Mouse (Mus musculus): ENCODE results near the gene Hyal1. TPM values are rescaled to one million over a fixed set of nuclear protein-coding genes. Genes with fewer than 3 reads are reported as not detected.
A peak's percentile ranks its signal among the peaks of the same experiment; 100 is the strongest.

Hyal1 gene
- total RNA-seq, 1 experiment from 2014 or later, result 0.86 TPM

- peak; percentile 97 for ATAC-seq (replicated peaks; ENCODE audit: insufficient number of reproducible peaks, low FRiP score, low TSS enrichment, poor library complexity, severe bottlenecking)
Measured at GRCm38 (mm10) chr9:107586974-107587832, 10.5 kb downstream of the Hyal1 start, which contains the start of gene Ifrd2. Gene Ifrd2, plus strand, starts transcription at chr9:107587642.

- ATAC-seq (replicated peaks; ENCODE audit: insufficient number of reproducible peaks, low FRiP score, low TSS enrichment, poor library complexity, severe bottlenecking), result no peak; the same call in 1 of the 2 replicates
Measured at GRCm38 (mm10) chr9:107587833-107588639, 11.3 kb downstream of the Hyal1 start.

- ATAC-seq (replicated peaks; ENCODE audit: insufficient number of reproducible peaks, low FRiP score, low TSS enrichment, poor library complexity, severe bottlenecking), result no peak
Measured at GRCm38 (mm10) chr9:107590058-107590772, 13.5 kb downstream of the Hyal1 start.

GRCm38 (mm10) chr9:107590773-107591060, 14.0 kb downstream of the Hyal1 start:
- no peak for ATAC-seq (replicated peaks; ENCODE audit: insufficient number of reproducible peaks, low FRiP score, low TSS enrichment, poor library complexity, severe bottlenecking)

- peak; percentile 20; the same call in 1 of the 2 replicates for ATAC-seq (replicated peaks; ENCODE audit: insufficient number of reproducible peaks, low FRiP score, low TSS enrichment, poor library complexity, severe bottlenecking)
Measured at GRCm38 (mm10) chr9:107593101-107593976, 16.6 kb downstream of the Hyal1 start.

GRCm38 (mm10) chr9:107594281-107595062, 17.7 kb downstream of the Hyal1 start:
- ATAC-seq (replicated peaks; ENCODE audit: insufficient number of reproducible peaks, low FRiP score, low TSS enrichment, poor library complexity, severe bottlenecking), result no peak

GRCm38 (mm10) chr9:107596619-107597569, 20.2 kb downstream of the Hyal1 start:
- no peak for ATAC-seq (replicated peaks; ENCODE audit: insufficient number of reproducible peaks, low FRiP score, low TSS enrichment, poor library complexity, severe bottlenecking)

- no peak for ATAC-seq (replicated peaks; ENCODE audit: insufficient number of reproducible peaks, low FRiP score, low TSS enrichment, poor library complexity, severe bottlenecking)
Measured at GRCm38 (mm10) chr9:107598385-107598784, 21.7 kb downstream of the Hyal1 start.

GRCm38 (mm10) chr9:107599433-107599832, 22.7 kb downstream of the Hyal1 start:
- ATAC-seq (replicated peaks; ENCODE audit: insufficient number of reproducible peaks, low FRiP score, low TSS enrichment, poor library complexity, severe bottlenecking), result no peak

GRCm38 (mm10) chr9:107599842-107600241, 23.1 kb downstream of the Hyal1 start:
- no peak for ATAC-seq (replicated peaks; ENCODE audit: insufficient number of reproducible peaks, low FRiP score, low TSS enrichment, poor library complexity, severe bottlenecking)

- no peak for ATAC-seq (replicated peaks; ENCODE audit: insufficient number of reproducible peaks, low FRiP score, low TSS enrichment, poor library complexity, severe bottlenecking)
Measured at GRCm38 (mm10) chr9:107600745-107601144, 24.0 kb downstream of the Hyal1 start.

GRCm38 (mm10) chr9:107601275-107601674, 24.5 kb downstream of the Hyal1 start:
- no peak for ATAC-seq (replicated peaks; ENCODE audit: insufficient number of reproducible peaks, low FRiP score, low TSS enrichment, poor library complexity, severe bottlenecking)

- ATAC-seq (replicated peaks; ENCODE audit: insufficient number of reproducible peaks, low FRiP score, low TSS enrichment, poor library complexity, severe bottlenecking), result peak; percentile 73
Measured at GRCm38 (mm10) chr9:107602068-107602648, 25.4 kb downstream of the Hyal1 start.

- no peak for ATAC-seq (replicated peaks; ENCODE audit: insufficient number of reproducible peaks, low FRiP score, low TSS enrichment, poor library complexity, severe bottlenecking)
Measured at GRCm38 (mm10) chr9:107603251-107603650, 26.5 kb downstream of the Hyal1 start.

GRCm38 (mm10) chr9:107605041-107605661, 28.4 kb downstream of the Hyal1 start:
- no peak for ATAC-seq (replicated peaks; ENCODE audit: insufficient number of reproducible peaks, low FRiP score, low TSS enrichment, poor library complexity, severe bottlenecking)

GRCm38 (mm10) chr9:107606591-107606990, 29.9 kb downstream of the Hyal1 start:
- ATAC-seq (replicated peaks; ENCODE audit: insufficient number of reproducible peaks, low FRiP score, low TSS enrichment, poor library complexity, severe bottlenecking), result no peak

Measured in monocyte, adult 5-6 weeks (primary cell).